Mouse (Mus musculus) heart, embryonic 14.5 days (tissue): ENCODE data around the gene Nf1. TPM values are rescaled to one million over a fixed set of nuclear protein-coding genes. Genes with fewer than 3 reads are reported as not detected.

Experiments
- ATAC-seq: fragments of 200-750 bp; cut with Nextera tagmentation; 2 replicates; pipeline ENCODE4 v1.8.0; 2017; ENCODE audit warnings: low read depth, moderate TSS enrichment; ENCODE audit not compliant: insufficient number of reproducible peaks, insufficient read depth, low FRiP score
- H3K27ac ChIP-seq, 2 experiments: fragments of 200-500 bp in 1 of 2; fragments of 300-500 bp in 1 of 2; sonication (generic) in 1 of 2; replicated peaks in 1 of 2; 2 replicates each; pipeline ENCODE4 v1.5.1; 2012 to 2014; ENCODE audit warnings: low read depth in 2 of 2, low read length in 2 of 2, control low read depth in 1 of 2, mild to moderate bottlenecking in 1 of 2, mixed read lengths in 1 of 2; ENCODE audit not compliant: control insufficient read depth in 1 of 2, insufficient read depth in 1 of 2
- H3K27me3 ChIP-seq: fragments of 300-500 bp; sonication (generic); 2 replicates; pipeline ENCODE4 v1.6.1; 2014; ENCODE audit warnings: mild to moderate bottlenecking, low read length, control low read depth; ENCODE audit not compliant: control insufficient read depth, insufficient read depth
- H3K36me3 ChIP-seq: fragments of 300-500 bp; sonication (generic); 2 replicates; pipeline ENCODE4 v1.6.1; 2014; ENCODE audit warnings: mild to moderate bottlenecking, control low read depth, low read length, mixed read lengths; ENCODE audit not compliant: control insufficient read depth, insufficient read depth
- H3K4me1 ChIP-seq, 2 experiments: fragments of 200-500 bp in 1 of 2; fragments of 300-500 bp in 1 of 2; sonication (generic) in 1 of 2; 2 replicates each; pipeline ENCODE4 v1.6.1; 2012 to 2014; ENCODE audit warnings: low read length in 2 of 2, control low read depth in 1 of 2, mixed read lengths in 1 of 2; ENCODE audit not compliant: control insufficient read depth in 2 of 2, insufficient read depth in 2 of 2
- H3K4me2 ChIP-seq: fragments of 300-500 bp; sonication (generic); 2 replicates; pipeline ENCODE4 v1.6.1; 2014; ENCODE audit warnings: mild to moderate bottlenecking, low read length
- H3K4me3 ChIP-seq, 2 experiments: fragments of 200-500 bp in 1 of 2; fragments of 300-500 bp in 1 of 2; sonication (generic) in 1 of 2; 2 replicates each; pipeline ENCODE4 v1.5.1; 2012 to 2014; ENCODE audit warnings: low read length in 2 of 2, mild to moderate bottlenecking in 2 of 2, control low read depth in 1 of 2, low read depth in 1 of 2, moderate library complexity in 1 of 2; ENCODE audit not compliant: control insufficient read depth in 1 of 2, insufficient read depth in 1 of 2
- H3K9ac ChIP-seq: fragments of 300-500 bp; sonication (generic); 2 replicates; pipeline ENCODE4 v1.6.1; 2014; ENCODE audit warnings: mild to moderate bottlenecking, low read length
- H3K9me3 ChIP-seq: fragments of 300-500 bp; sonication (generic); 2 replicates; pipeline ENCODE4 v1.6.1; 2016; ENCODE audit warnings: low read length, control low read depth; ENCODE audit not compliant: control insufficient read depth
- WGBS: fragments of 180-500 bp; shearing (Covaris S2); extraction: QIAGEN DNeasy Blood & Tissue Kit; methylation state at CpG from one replicate; pipeline ENCODE4 v1.1.7; 2014; 5-methylcytosine and 5-hydroxymethylcytosine counted together
- polyA plus RNA-seq: library from polyadenylated mRNA; unstranded; fragments of >200 nt; fragmentation: Nextera tagmentation; extraction: Ambion mirVana; gene quantifications from 2 replicates; pipeline ENCODE4 v1.2.1, GENCODE M21; 2014

Gene Nf1
- polyA plus RNA-seq, 1 experiment from 2014 or later, result 7.7 TPM

DNA sequence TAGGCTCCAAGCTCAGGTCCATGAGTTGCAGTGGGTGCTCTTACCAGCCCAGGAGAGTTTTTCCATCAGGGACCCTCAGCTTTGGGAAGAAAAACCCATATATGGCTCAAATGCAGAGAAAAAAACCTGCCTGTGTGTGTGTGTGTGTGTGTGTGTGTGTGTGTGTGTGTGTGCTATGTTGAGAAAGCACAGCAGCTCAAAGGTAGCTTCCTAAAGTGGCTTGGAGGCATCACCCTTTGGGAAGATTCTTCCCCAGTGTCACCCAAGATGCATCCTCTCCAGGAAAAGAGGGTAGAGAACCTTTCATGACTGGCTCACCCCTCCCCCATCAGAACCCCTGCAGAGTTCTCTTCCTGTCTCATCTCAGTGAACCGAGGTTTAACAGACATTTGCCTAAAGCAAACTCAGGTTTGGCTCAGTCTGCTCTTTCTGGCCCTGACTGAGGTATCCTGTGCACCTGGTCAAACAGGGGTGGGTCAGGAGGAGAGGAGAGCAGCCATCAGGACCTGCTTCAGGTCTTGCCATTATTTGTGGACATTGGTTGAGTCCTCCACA lies 272.6 kb downstream of the Nf1 start:
- Histone ChIP-seq H3K4me3 (no peak overlapping the region), H3K9ac (no peak overlapping the region), H3K27me3 (0 out of 2 replicates have a peak, but pooled peaks cover 5% of the 10 kb centered on the region), H3K9me3 (no peaks in the 10 kb centered on the region), H3K27ac (no peak overlapping the region), H3K4me1 (peaks cover 13 to 14% of the 10 kb centered on the region in 2 experiments), H3K4me2 (no peak overlapping the region), H3K36me3 (no peaks in the 10 kb centered on the region)
- ATAC-seq, result no peak
- WGBS, result 0% methylated on average over 1 of the region's 1 CpGs

DNA sequence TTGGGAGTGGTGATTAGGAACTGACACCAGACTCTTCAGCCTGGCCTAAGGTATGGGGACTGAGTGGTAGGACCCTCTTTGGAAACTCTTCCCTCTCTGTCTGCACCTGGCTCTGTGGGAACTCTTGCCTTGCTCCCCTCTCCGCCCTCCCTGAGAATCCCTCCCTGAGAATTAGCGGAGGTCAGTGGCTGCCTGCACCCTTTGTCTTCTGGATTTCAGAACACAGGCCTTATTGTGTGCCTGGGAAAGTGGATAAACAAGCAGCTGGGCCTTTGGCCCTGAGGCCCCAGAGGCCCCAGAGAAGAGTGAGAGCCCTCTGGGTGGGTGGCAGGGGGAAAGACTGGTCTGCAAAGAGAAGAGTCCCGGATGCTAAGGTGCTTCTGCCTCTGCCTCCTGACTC lies 273.6 kb downstream of the Nf1 start:
- 57% methylated on average over 3 of the region's 3 CpGs for WGBS
- Histone ChIP-seq H3K27me3 (0 out of 2 replicates have a peak, but pooled peaks cover 5% of the 10 kb centered on the region), H3K4me3 (no peak overlapping the region), H3K4me1 (peaks cover 13 to 14% of the 10 kb centered on the region in 2 experiments), H3K4me2 (no peak overlapping the region), H3K9me3 (no peaks in the 10 kb centered on the region), H3K27ac (no peak overlapping the region), H3K36me3 (no peaks in the 10 kb centered on the region), H3K9ac (no peak overlapping the region)
- no peak for ATAC-seq

DNA sequence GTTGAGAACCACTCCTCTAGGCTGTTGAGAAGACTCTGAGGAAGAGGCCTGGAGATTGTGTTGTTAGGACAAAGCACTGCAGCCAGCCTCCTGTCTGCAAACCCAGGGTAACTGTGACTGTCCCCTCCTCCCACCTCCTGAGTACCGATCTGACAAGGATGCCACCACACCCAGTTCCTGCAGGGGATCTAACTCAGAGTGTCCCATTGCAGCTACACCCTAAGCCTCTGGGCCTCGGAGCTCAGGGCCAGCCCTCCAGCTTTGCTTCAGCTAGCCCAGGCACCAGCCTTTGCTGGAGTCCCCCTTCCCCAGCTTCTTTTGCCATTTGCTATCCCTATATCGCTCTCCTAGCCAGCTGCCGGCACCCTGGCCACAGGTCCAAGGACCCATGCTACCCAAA lies 274.2 kb downstream of the Nf1 start:
- no peak overlapping the region for H3K4me2 ChIP-seq
- no peaks in the 10 kb centered on the region for H3K36me3 ChIP-seq
- H3K27ac ChIP-seq, result no peak overlapping the region
- no peak for ATAC-seq
- no peak overlapping the region for H3K4me3 ChIP-seq
- no peak overlapping the region for H3K9ac ChIP-seq
- H3K9me3 ChIP-seq, result no peaks in the 10 kb centered on the region
- H3K4me1 ChIP-seq, result peaks cover 13 to 14% of the 10 kb centered on the region in 2 experiments
- H3K27me3 ChIP-seq, result 0 out of 2 replicates have a peak, but pooled peaks cover 5% of the 10 kb centered on the region
- 49% methylated on average over 4 of the region's 4 CpGs for WGBS

DNA sequence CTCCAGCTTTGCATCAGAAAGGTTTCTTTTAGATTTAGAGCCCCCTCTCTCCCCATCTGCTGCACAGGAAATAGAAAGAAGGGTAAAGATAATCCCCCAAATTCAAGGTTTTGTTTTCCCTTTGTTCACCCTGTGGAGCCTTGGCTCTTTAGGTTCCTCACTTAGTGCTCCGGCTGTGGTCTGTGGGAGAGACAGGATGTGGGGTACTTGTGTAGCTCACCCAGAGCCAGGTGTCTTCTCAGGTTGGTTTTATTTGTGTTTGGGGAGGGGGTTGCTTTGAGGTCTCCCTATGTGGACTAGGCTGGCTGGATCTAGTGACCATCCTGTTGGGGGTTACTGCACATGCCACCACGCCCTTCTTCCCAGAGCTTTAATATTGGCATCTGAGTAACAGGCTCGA lies 275.4 kb downstream of the Nf1 start:
- Histone ChIP-seq H3K4me3 (no peak overlapping the region), H3K27ac (no peak overlapping the region), H3K4me1 (peaks cover 13 to 14% of the 10 kb centered on the region in 2 experiments), H3K36me3 (no peaks in the 10 kb centered on the region), H3K9me3 (no peaks in the 10 kb centered on the region), H3K9ac (no peak overlapping the region), H3K4me2 (no peak overlapping the region), H3K27me3 (0 out of 2 replicates have a peak, but pooled peaks cover 5% of the 10 kb centered on the region)
- 84% methylated on average over 3 of the region's 3 CpGs for WGBS
- no peak for ATAC-seq

DNA sequence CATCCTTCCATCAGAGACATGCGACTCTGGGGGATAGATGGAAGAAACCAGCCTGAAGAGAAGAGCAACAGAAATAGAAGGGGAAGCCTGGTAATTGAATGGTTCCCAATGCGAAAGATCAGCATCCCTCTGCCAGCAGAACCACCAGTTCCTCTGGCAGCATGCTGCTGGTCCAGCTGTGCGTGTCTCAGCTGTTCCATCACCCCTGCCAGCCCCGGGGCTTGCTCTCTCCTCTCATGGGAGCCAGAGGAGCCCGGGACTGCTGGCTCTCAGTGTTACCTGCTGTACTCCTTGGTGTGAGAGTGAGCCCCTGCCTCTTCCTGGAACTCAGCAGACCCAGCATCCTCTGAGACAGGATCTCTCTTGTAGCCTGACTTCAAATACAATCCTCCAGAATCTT lies 276.4 kb downstream of the Nf1 start:
- Histone ChIP-seq H3K9ac (no peak overlapping the region), H3K4me1 (peaks cover 8 to 9% of the 10 kb centered on the region in 2 experiments), H3K27ac (no peak overlapping the region), H3K4me3 (no peak overlapping the region), H3K9me3 (no peaks in the 10 kb centered on the region), H3K27me3 (0 out of 2 replicates have a peak, but pooled peaks cover 5% of the 10 kb centered on the region), H3K36me3 (no peaks in the 10 kb centered on the region), H3K4me2 (no peak overlapping the region)
- no peak for ATAC-seq
- 49% methylated on average over 5 of the region's 5 CpGs for WGBS

DNA sequence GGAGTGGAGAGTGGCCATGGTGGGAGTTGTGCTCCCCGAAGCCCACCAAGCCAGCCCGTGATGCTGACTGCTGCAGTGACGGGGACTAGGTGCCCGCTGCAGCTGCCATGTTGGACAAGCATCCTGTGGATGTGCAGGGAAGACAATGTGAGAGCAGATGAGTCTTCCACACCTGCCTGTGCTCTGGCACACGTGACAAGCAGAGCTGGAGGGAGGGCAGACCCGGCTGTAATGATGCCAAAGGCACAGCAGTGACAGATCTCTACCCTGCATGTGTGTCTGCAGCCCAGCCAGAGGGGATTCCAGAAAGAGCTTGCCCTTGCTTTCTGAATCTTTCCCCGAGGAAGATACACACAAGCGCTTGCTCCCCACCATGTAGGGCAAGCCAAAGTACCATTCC lies 278.5 kb downstream of the Nf1 start:
- Histone ChIP-seq H3K4me3 (no peak overlapping the region), H3K9me3 (no peaks in the 10 kb centered on the region), H3K9ac (no peak overlapping the region), H3K4me1 (no peaks in the 10 kb centered on the region), H3K27ac (no peak overlapping the region), H3K27me3 (0 out of 2 replicates have a peak, but pooled peaks cover 3% of the 10 kb centered on the region), H3K36me3 (no peaks in the 10 kb centered on the region), H3K4me2 (no peak overlapping the region)
- no peak for ATAC-seq
- WGBS, result 77% methylated on average over 8 of the region's 8 CpGs

DNA sequence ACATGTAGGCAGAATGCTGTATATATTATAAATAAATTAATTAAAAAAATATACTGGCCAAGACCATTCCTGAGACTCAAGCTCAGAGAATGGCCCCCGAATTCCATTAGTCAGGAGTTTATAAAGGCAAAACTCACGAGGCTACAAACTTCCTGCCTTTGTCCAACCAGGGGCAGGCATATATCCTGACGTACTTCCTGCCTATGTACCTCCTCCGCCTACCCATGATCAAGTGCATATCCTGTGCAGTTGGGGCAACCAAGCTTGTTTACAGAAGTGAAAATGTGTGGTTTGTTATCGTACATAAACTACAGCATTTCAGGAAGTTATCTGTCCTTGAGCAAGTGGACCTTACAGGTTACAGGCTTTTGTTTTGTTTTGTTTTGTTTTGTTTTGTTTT lies 283.5 kb downstream of the Nf1 start:
- Histone ChIP-seq H3K27ac (no peak overlapping the region), H3K9me3 (no peaks in the 10 kb centered on the region), H3K36me3 (no peaks in the 10 kb centered on the region), H3K4me2 (no peak overlapping the region), H3K4me1 (peaks cover 0 to 2% of the 10 kb centered on the region in 2 experiments; a peak in 1 of 4 replicates), H3K27me3 (no peaks in the 10 kb centered on the region), H3K9ac (no peak overlapping the region), H3K4me3 (no peak overlapping the region)
- WGBS, result 66% methylated on average over 5 of the region's 5 CpGs
- ATAC-seq, result no peak

DNA sequence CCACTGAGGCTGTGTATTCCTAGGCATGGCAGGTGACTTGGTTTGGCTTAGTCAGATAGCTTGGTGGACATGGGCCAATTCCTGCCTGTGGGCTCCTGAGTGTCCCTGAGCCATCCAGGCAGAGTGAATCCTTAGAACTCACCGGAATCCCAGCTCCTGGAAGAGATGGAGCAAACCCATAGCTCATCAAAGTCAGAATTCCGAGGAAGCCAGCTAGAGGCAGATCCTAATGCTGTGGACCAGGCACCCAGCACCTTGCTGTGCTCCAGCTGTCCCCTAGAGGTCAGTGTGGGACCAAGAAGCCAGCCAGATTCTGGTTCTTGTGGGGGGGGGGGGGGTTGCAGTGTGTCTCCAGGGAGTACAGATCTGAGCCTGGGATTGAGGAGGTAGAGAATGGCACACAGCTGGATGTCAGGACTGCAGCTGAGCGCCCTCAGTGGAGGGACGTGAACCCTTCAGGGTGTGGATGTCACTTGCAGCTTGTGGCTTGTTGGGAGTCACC lies 285.4 kb downstream of the Nf1 start:
- Histone ChIP-seq H3K36me3 (no peaks in the 10 kb centered on the region), H3K27ac (no peak overlapping the region), H3K9ac (no peak overlapping the region), H3K9me3 (no peaks in the 10 kb centered on the region), H3K27me3 (no peaks in the 10 kb centered on the region), H3K4me2 (no peak overlapping the region), H3K4me3 (no peak overlapping the region), H3K4me1 (peaks cover 0 to 2% of the 10 kb centered on the region in 2 experiments; a peak in 1 of 4 replicates)
- 17% methylated on average over 4 of the region's 4 CpGs for WGBS
- ATAC-seq, result no peak
